Comparison of ENCODE assay signal across 8 mouse cellular contexts in genomic region chr15:80137945-80138791, GRCm38 (mm10). TPM values are rescaled to one million over a fixed set of nuclear protein-coding genes. Genes with fewer than 3 reads are reported as not detected.
DNase-seq lines count a peak whose midpoint lies in the region; ATAC-seq and TF ChIP-seq lines count a peak whose summit lies in the region.

No protein-coding gene starts in this region.

- H3K4me3 ChIP-seq in kidney, postnatal 0 days (replicated peaks; ENCODE audit: low read depth, low read length) = no peak overlapping the region
- no peak overlapping the region for H3K4me3 ChIP-seq in kidney, embryonic 16.5 days (ENCODE audit: low read length)
- H3K4me3 ChIP-seq in embryonic facial prominence, embryonic 13.5 days = no peak overlapping the region
- H3K4me3 ChIP-seq in hindbrain, postnatal 0 days (ENCODE audit: low read length) = no peak overlapping the region
- no peak overlapping the region for H3K4me3 ChIP-seq in midbrain, embryonic 14.5 days (replicated peaks; ENCODE audit: low read depth, low read length)
- no peak overlapping the region for H3K4me3 ChIP-seq in forebrain, embryonic 14.5 days (ENCODE audit: low read depth, low read length)

- H3K36me3 ChIP-seq in kidney, postnatal 0 days (ENCODE audit: insufficient read depth, low read length) = 0 out of 2 replicates have a peak, but pooled peaks cover 9% of the 10 kb centered on the region
- H3K36me3 ChIP-seq in kidney, embryonic 16.5 days (ENCODE audit: insufficient read depth, low read length) = peaks cover 10% of the 10 kb centered on the region
- H3K36me3 ChIP-seq in embryonic facial prominence, embryonic 13.5 days = peaks cover 46% of the 10 kb centered on the region
- 0 out of 2 replicates have a peak, but pooled peaks cover 3% of the 10 kb centered on the region for H3K36me3 ChIP-seq in hindbrain, postnatal 0 days (ENCODE audit: insufficient read depth, low read length)
- H3K36me3 ChIP-seq in midbrain, embryonic 14.5 days (ENCODE audit: control insufficient read depth, insufficient read depth, low read length) = peaks cover 14% of the 10 kb centered on the region
- H3K36me3 ChIP-seq in forebrain, embryonic 14.5 days (ENCODE audit: control insufficient read depth, insufficient read depth, low read length) = peaks cover 20% of the 10 kb centered on the region

- no peak overlapping the region for H3K9ac ChIP-seq in kidney, postnatal 0 days (ENCODE audit: low read depth, low read length)
- no peak overlapping the region for H3K9ac ChIP-seq in kidney, embryonic 16.5 days (replicated peaks; ENCODE audit: low read length)
- H3K9ac ChIP-seq in embryonic facial prominence, embryonic 13.5 days = 0 out of 2 replicates have a peak overlapping the region, but pooled peaks have one; percentile 27
- 0 out of 2 replicates have a peak overlapping the region, but pooled peaks have one; percentile 13 for H3K9ac ChIP-seq in hindbrain, postnatal 0 days (replicated peaks; ENCODE audit: low read length)
- no peak overlapping the region for H3K9ac ChIP-seq in midbrain, embryonic 14.5 days (replicated peaks; ENCODE audit: low read length)
- H3K9ac ChIP-seq in forebrain, embryonic 14.5 days (ENCODE audit: low read length) = no peak overlapping the region

- 48% methylated on average over 17 of the region's 17 CpGs for WGBS in kidney, postnatal 0 days
- 54% methylated on average over 17 of the region's 17 CpGs for WGBS in kidney, embryonic 16.5 days
- 72% methylated on average over 17 of the region's 17 CpGs for WGBS in embryonic facial prominence, embryonic 13.5 days
- WGBS in hindbrain, postnatal 0 days = 43% methylated on average over 17 of the region's 17 CpGs
- WGBS in midbrain, embryonic 14.5 days = 65% methylated on average over 17 of the region's 17 CpGs
- 73% methylated on average over 17 of the region's 17 CpGs for WGBS in forebrain, embryonic 14.5 days

- no peaks in the 10 kb centered on the region for H3K27me3 ChIP-seq in kidney, postnatal 0 days (ENCODE audit: insufficient read depth, low read length)
- no peaks in the 10 kb centered on the region for H3K27me3 ChIP-seq in kidney, embryonic 16.5 days (ENCODE audit: insufficient read depth, low read length)
- H3K27me3 ChIP-seq in embryonic facial prominence, embryonic 13.5 days = no peaks in the 10 kb centered on the region
- no peaks in the 10 kb centered on the region for H3K27me3 ChIP-seq in hindbrain, postnatal 0 days (ENCODE audit: insufficient read depth, low read length)
- H3K27me3 ChIP-seq in midbrain, embryonic 14.5 days (ENCODE audit: control insufficient read depth, insufficient read depth, low read length) = no peaks in the 10 kb centered on the region
- H3K27me3 ChIP-seq in forebrain, embryonic 14.5 days (replicated peaks; ENCODE audit: control insufficient read depth, insufficient read depth, low read length) = no peaks in the 10 kb centered on the region

- no peaks in the 10 kb centered on the region for H3K9me3 ChIP-seq in kidney, postnatal 0 days (replicated peaks; ENCODE audit: low read length)
- peaks cover 3% of the 10 kb centered on the region; the same call in 1 of the 2 replicates for H3K9me3 ChIP-seq in kidney, embryonic 16.5 days (ENCODE audit: low read length)
- H3K9me3 ChIP-seq in embryonic facial prominence, embryonic 13.5 days = 0 out of 2 replicates have a peak, but pooled peaks cover 3% of the 10 kb centered on the region
- no peaks in the 10 kb centered on the region for H3K9me3 ChIP-seq in hindbrain, postnatal 0 days (ENCODE audit: low read length)
- H3K9me3 ChIP-seq in midbrain, embryonic 14.5 days (ENCODE audit: control insufficient read depth, low read length) = no peaks in the 10 kb centered on the region
- 0 out of 2 replicates have a peak, but pooled peaks cover 3% of the 10 kb centered on the region for H3K9me3 ChIP-seq in forebrain, embryonic 14.5 days (replicated peaks; ENCODE audit: control insufficient read depth, low read length)

- peak; percentile 32 for DNase-seq in kidney, postnatal 0 days (ENCODE audit: low spot score)
- peak; percentile 36 for DNase-seq in hindbrain, postnatal 0 days (ENCODE audit: low spot score)
- no peak for DNase-seq in midbrain, embryonic 14.5 days
- DNase-seq in forebrain, embryonic 14.5 days (ENCODE audit: low spot score) = no peak
- DNase-seq in thymus, postnatal 25 days = no peak
- DNase-seq in spleen, adult 18-20 months = no peak

- no peak overlapping the region for H3K4me2 ChIP-seq in kidney, postnatal 0 days (ENCODE audit: low read length)
- H3K4me2 ChIP-seq in kidney, embryonic 16.5 days (replicated peaks; ENCODE audit: low read depth, low read length) = no peak overlapping the region
- no peak overlapping the region for H3K4me2 ChIP-seq in embryonic facial prominence, embryonic 13.5 days
- 0 out of 2 replicates have a peak overlapping the region, but pooled peaks have one; percentile 7 for H3K4me2 ChIP-seq in hindbrain, postnatal 0 days (ENCODE audit: low read depth, low read length)
- H3K4me2 ChIP-seq in midbrain, embryonic 14.5 days (ENCODE audit: low read length) = no peak overlapping the region
- H3K4me2 ChIP-seq in forebrain, embryonic 14.5 days (ENCODE audit: low read length) = no peak overlapping the region

- ATAC-seq in kidney, postnatal 0 days (replicated peaks; ENCODE audit: low FRiP score, low read depth) = no peak
- no peak for ATAC-seq in kidney, embryonic 16.5 days (ENCODE audit: low FRiP score, low TSS enrichment)
- ATAC-seq in embryonic facial prominence, embryonic 13.5 days (ENCODE audit: insufficient number of reproducible peaks, insufficient read depth, low FRiP score, low TSS enrichment, low read depth) = no peak
- ATAC-seq in hindbrain, postnatal 0 days = peak; percentile 40
- ATAC-seq in midbrain, embryonic 14.5 days (ENCODE audit: low FRiP score, low TSS enrichment) = no peak
- ATAC-seq in forebrain, embryonic 14.5 days = no peak

- TF ChIP-seq CTCF in kidney, postnatal 0 days (IDR thresholded peaks at IDR 0.05; ENCODE audit: low read depth) = peak; percentile 31; the same call in 1 of the 2 replicates
- TF ChIP-seq CTCF in hindbrain, postnatal 0 days (IDR thresholded peaks at IDR 0.05; ENCODE audit: low read depth) = peak; percentile 31

- H3K4me1 ChIP-seq in kidney, postnatal 0 days (replicated peaks; ENCODE audit: insufficient read depth, low read length) = peaks cover 13% of the 10 kb centered on the region
- H3K4me1 ChIP-seq in kidney, embryonic 16.5 days (ENCODE audit: insufficient read depth, low read length) = peaks cover 14% of the 10 kb centered on the region
- H3K4me1 ChIP-seq in embryonic facial prominence, embryonic 13.5 days = peaks cover 30% of the 10 kb centered on the region
- peaks cover 15% of the 10 kb centered on the region for H3K4me1 ChIP-seq in hindbrain, postnatal 0 days (ENCODE audit: insufficient read depth, low read length)
- peaks cover 12% of the 10 kb centered on the region for H3K4me1 ChIP-seq in midbrain, embryonic 14.5 days (ENCODE audit: control insufficient read depth, insufficient read depth, low read length)
- peaks cover 11% of the 10 kb centered on the region for H3K4me1 ChIP-seq in forebrain, embryonic 14.5 days (ENCODE audit: control insufficient read depth, insufficient read depth, low read length)

- peak overlapping the region; percentile 42 for H3K27ac ChIP-seq in kidney, postnatal 0 days
- H3K27ac ChIP-seq in kidney, embryonic 16.5 days (ENCODE audit: low read length) = no peak overlapping the region
- H3K27ac ChIP-seq in embryonic facial prominence, embryonic 13.5 days = no peak overlapping the region
- peak overlapping the region; percentile 74 for H3K27ac ChIP-seq in hindbrain, postnatal 0 days
- 0 out of 2 replicates have a peak overlapping the region, but pooled peaks have one; percentile 8 for H3K27ac ChIP-seq in midbrain, embryonic 14.5 days (replicated peaks; ENCODE audit: low read depth, low read length)
- no peak overlapping the region for H3K27ac ChIP-seq in forebrain, embryonic 14.5 days (ENCODE audit: low read depth, low read length)

RNA-seq across cellular contexts. Expression of gene Tab1, which starts 5.2 kb away (rescaled TPM):
- 27.7 and 31.8 TPM in 2 replicates for polyA plus RNA-seq in kidney, postnatal 0 days (2015; fragmentation: Nextera tagmentation; extraction: Ambion mirVana)
- polyA plus RNA-seq in kidney, embryonic 16.5 days (2015; fragmentation: Nextera tagmentation; extraction: Ambion mirVana) = 44.1 and 44.7 TPM in 2 replicates
- 47.7 and 48.0 TPM in 2 replicates for polyA plus RNA-seq in embryonic facial prominence, embryonic 13.5 days (2015; fragmentation: Nextera tagmentation; extraction: Ambion mirVana)
- total RNA-seq in hindbrain, postnatal 0 days (2014; rRNA removed) = 55.0 and 58.6 TPM in 2 replicates
- polyA plus RNA-seq in hindbrain, postnatal 0 days (2015; fragmentation: Nextera tagmentation; extraction: Ambion mirVana) = 26.5 and 27.9 TPM in 2 replicates
- 37.9 and 42.5 TPM in 2 replicates for polyA plus RNA-seq in midbrain, embryonic 14.5 days (2014; fragmentation: Nextera tagmentation; extraction: Ambion mirVana)
- 33.1 and 36.6 TPM in 2 replicates for polyA plus RNA-seq in forebrain, embryonic 14.5 days (2014; fragmentation: Nextera tagmentation; extraction: Ambion mirVana)

RNA-seq across cellular contexts. Expression of gene Mgat3, which starts 35.4 kb away (rescaled TPM):
- 6.7 and 7.4 TPM in 2 replicates for polyA plus RNA-seq in kidney, postnatal 0 days (2015; fragmentation: Nextera tagmentation; extraction: Ambion mirVana)
- 9.4 and 9.5 TPM in 2 replicates for polyA plus RNA-seq in kidney, embryonic 16.5 days (2015; fragmentation: Nextera tagmentation; extraction: Ambion mirVana)
- polyA plus RNA-seq in embryonic facial prominence, embryonic 13.5 days (2015; fragmentation: Nextera tagmentation; extraction: Ambion mirVana) = 7.7 and 8.3 TPM in 2 replicates
- total RNA-seq in hindbrain, postnatal 0 days (2014; rRNA removed) = 99.6 and 106 TPM in 2 replicates
- 13.2 and 13.5 TPM in 2 replicates for polyA plus RNA-seq in hindbrain, postnatal 0 days (2015; fragmentation: Nextera tagmentation; extraction: Ambion mirVana)
- polyA plus RNA-seq in midbrain, embryonic 14.5 days (2014; fragmentation: Nextera tagmentation; extraction: Ambion mirVana) = 19.9 and 20.5 TPM in 2 replicates
- polyA plus RNA-seq in forebrain, embryonic 14.5 days (2014; fragmentation: Nextera tagmentation; extraction: Ambion mirVana) = 11.7 and 12.5 TPM in 2 replicates

RNA-seq across cellular contexts. Expression of gene Rpl3, which starts 46.5 kb away (rescaled TPM):
- 970 and 975 TPM in 2 replicates for polyA plus RNA-seq in kidney, postnatal 0 days (2015; fragmentation: Nextera tagmentation; extraction: Ambion mirVana)
- 981 and 1,131 TPM in 2 replicates for polyA plus RNA-seq in kidney, embryonic 16.5 days (2015; fragmentation: Nextera tagmentation; extraction: Ambion mirVana)
- polyA plus RNA-seq in embryonic facial prominence, embryonic 13.5 days (2015; fragmentation: Nextera tagmentation; extraction: Ambion mirVana) = 1,097 and 1,210 TPM in 2 replicates
- 599 and 600 TPM in 2 replicates for total RNA-seq in hindbrain, postnatal 0 days (2014; rRNA removed)
- 527 and 544 TPM in 2 replicates for polyA plus RNA-seq in hindbrain, postnatal 0 days (2015; fragmentation: Nextera tagmentation; extraction: Ambion mirVana)
- 681 and 724 TPM in 2 replicates for polyA plus RNA-seq in midbrain, embryonic 14.5 days (2014; fragmentation: Nextera tagmentation; extraction: Ambion mirVana)
- 768 and 902 TPM in 2 replicates for polyA plus RNA-seq in forebrain, embryonic 14.5 days (2014; fragmentation: Nextera tagmentation; extraction: Ambion mirVana)

RNA-seq across cellular contexts. Expression of gene Syngr1, which starts 47.0 kb away (rescaled TPM):
- polyA plus RNA-seq in kidney, postnatal 0 days (2015; fragmentation: Nextera tagmentation; extraction: Ambion mirVana) = 21.8 and 24.1 TPM in 2 replicates
- 14.3 and 16.0 TPM in 2 replicates for polyA plus RNA-seq in kidney, embryonic 16.5 days (2015; fragmentation: Nextera tagmentation; extraction: Ambion mirVana)
- polyA plus RNA-seq in embryonic facial prominence, embryonic 13.5 days (2015; fragmentation: Nextera tagmentation; extraction: Ambion mirVana) = 7.0 and 8.7 TPM in 2 replicates
- 155 and 157 TPM in 2 replicates for total RNA-seq in hindbrain, postnatal 0 days (2014; rRNA removed)
- 73.4 and 78.6 TPM in 2 replicates for polyA plus RNA-seq in hindbrain, postnatal 0 days (2015; fragmentation: Nextera tagmentation; extraction: Ambion mirVana)
- 26.3 and 39.4 TPM in 2 replicates for polyA plus RNA-seq in midbrain, embryonic 14.5 days (2014; fragmentation: Nextera tagmentation; extraction: Ambion mirVana)
- 28.8 and 30.1 TPM in 2 replicates for polyA plus RNA-seq in forebrain, embryonic 14.5 days (2014; fragmentation: Nextera tagmentation; extraction: Ambion mirVana)

Comparison
In these comparisons a context has a peak if more than half of its experiments do, and no peak if none do; other contexts are left out.
1. H3K27ac ChIP-seq: peak in kidney, postnatal 0 days (single experiment), hindbrain, postnatal 0 days (single experiment) and midbrain, embryonic 14.5 days (single experiment); none in kidney, embryonic 16.5 days (single experiment), embryonic facial prominence, embryonic 13.5 days (single experiment) and forebrain, embryonic 14.5 days (single experiment).
2. DNase-seq: peak in kidney, postnatal 0 days (single experiment) and hindbrain, postnatal 0 days (single experiment); none in midbrain, embryonic 14.5 days (single experiment), forebrain, embryonic 14.5 days (single experiment), thymus, postnatal 25 days (single experiment) and spleen, adult 18-20 months (0 of 2).
3. H3K9ac ChIP-seq: peak in embryonic facial prominence, embryonic 13.5 days (single experiment) and hindbrain, postnatal 0 days (single experiment); none in kidney, postnatal 0 days (single experiment), kidney, embryonic 16.5 days (single experiment), midbrain, embryonic 14.5 days (single experiment) and forebrain, embryonic 14.5 days (single experiment).